Mouse (Mus musculus) kidney, adult 2 months (tissue): ENCODE measurements around the gene Mrpl28. TPM values are rescaled to one million over a fixed set of nuclear protein-coding genes. Genes with fewer than 3 reads are reported as not detected.

Experiments
- DNase-seq: peaks from one replicate; pipeline ENCODE4 v3.0.0; 2021
- H3K27ac ChIP-seq: fragments of 200-500 bp; 2 replicates; pipeline ENCODE4 v1.5.1; 2012; ENCODE audit warnings: low read depth, low read length, control low read depth, inconsistent platforms; ENCODE audit not compliant: insufficient read depth
- H3K27me3 ChIP-seq: fragments of 200-500 bp; replicated peaks from 2 replicates; pipeline ENCODE4 v1.6.1; 2012; ENCODE audit warnings: mild to moderate bottlenecking, moderate library complexity, low read length, inconsistent platforms; ENCODE audit not compliant: control insufficient read depth, insufficient read depth
- H3K36me3 ChIP-seq: fragments of 200-500 bp; 2 replicates; pipeline ENCODE4 v1.6.1; 2012; ENCODE audit warnings: mild to moderate bottlenecking, moderate library complexity, low read length, inconsistent platforms; ENCODE audit not compliant: control insufficient read depth, insufficient read depth
- H3K4me1 ChIP-seq: fragments of 200-500 bp; 2 replicates; pipeline ENCODE4 v1.6.1; 2011; ENCODE audit warnings: low read length; ENCODE audit not compliant: control insufficient read depth, insufficient read depth
- H3K4me3 ChIP-seq: fragments of 200-500 bp; 2 replicates; pipeline ENCODE4 v1.5.1; 2011; ENCODE audit warnings: mild to moderate bottlenecking, low read depth, low read length, control low read depth; ENCODE audit not compliant: insufficient read depth
- CTCF ChIP-seq: fragments of 200-500 bp; conservative IDR thresholded peaks from 2 replicates; pipeline ENCODE4 v1.5.1; 2011; ENCODE audit warnings: low read depth, mild to moderate bottlenecking, control low read depth, low read length, moderate library complexity, mixed read lengths; ENCODE audit not compliant: insufficient read depth, insufficient read length
- POLR2A ChIP-seq: fragments of 200-500 bp; IDR thresholded peaks from one replicate; pipeline ENCODE4 v1.6.1; 2011; ENCODE audit warnings: low read depth, low read length, control low read depth
- WGBS: fragments of 180-500 bp; shearing (Covaris S2); methylation state at CpG from one replicate; pipeline ENCODE4 v1.1.7; 2018; 5-methylcytosine and 5-hydroxymethylcytosine counted together
- polyA plus RNA-seq: library from polyadenylated mRNA; depleted of rRNA; stranded (reverse); fragments of >200 nt; gene quantifications from 2 replicates; pipeline ENCODE4 v1.2.3, GENCODE M21; 2012; rRNA removed

The Mrpl28 gene
- polyA plus RNA-seq: 130 and 137 TPM in 2 replicates

- under 1% methylated on average over 32 of the region's 32 CpGs for WGBS
- DNase-seq: peak; percentile 98
- H3K27ac ChIP-seq: no peak within 1 kb of the TSS
- peak; percentile 98 for TF ChIP-seq POLR2A
- no peak for TF ChIP-seq CTCF
- peak within 1 kb of the TSS; percentile 82 for H3K4me3 ChIP-seq
- H3K36me3 ChIP-seq: no peaks in the 10 kb centered on the region; the same call in 1 of the 2 replicates
- no peaks in the 10 kb centered on the region for H3K27me3 ChIP-seq
- H3K4me1 ChIP-seq: 0 out of 2 replicates have a peak, but pooled peaks cover 6% of the 10 kb centered on the region
Measured at GRCm38 (mm10) chr17:26123267-26123684, at the start of gene Mrpl28. TSS of gene Mrpl28 (plus strand) at chr17:26123500.

GRCm38 (mm10) chr17:26075246-26075645 is 48.1 kb upstream of the Mrpl28 start:
- Histone ChIP-seq H3K27me3 (no peaks in the 10 kb centered on the region), H3K27ac (no peak overlapping the region), H3K4me1 (no peaks in the 10 kb centered on the region), H3K36me3 (no peaks in the 10 kb centered on the region), H3K4me3 (no peak overlapping the region)
- 72% methylated on average over 3 of the region's 3 CpGs for WGBS
- no peak for TF ChIP-seq CTCF
- TF ChIP-seq POLR2A: no peak
- DNase-seq: no peak

- no peaks in the 10 kb centered on the region for H3K4me1 ChIP-seq
- TF ChIP-seq POLR2A (no peak), CTCF (no peak)
- 72% methylated on average over 2 of the region's 2 CpGs for WGBS
Measured at GRCm38 (mm10) chr17:26078851-26079250, 44.4 kb upstream of the Mrpl28 start.

GRCm38 (mm10) chr17:26080867-26081266 is 42.4 kb upstream of the Mrpl28 start:
- 28% methylated on average over 2 of the region's 2 CpGs for WGBS
- H3K36me3 ChIP-seq: no peaks in the 10 kb centered on the region
- H3K4me3 ChIP-seq: no peak overlapping the region
- TF ChIP-seq CTCF (no peak), POLR2A (no peak)
- H3K27ac ChIP-seq: no peak overlapping the region
- no peak for DNase-seq
- H3K4me1 ChIP-seq: no peaks in the 10 kb centered on the region
- H3K27me3 ChIP-seq: no peaks in the 10 kb centered on the region

More at GRCm38 (mm10) chr17:26078851-26079250, 44.4 kb upstream of the Mrpl28 start:
- Histone ChIP-seq H3K4me3 (no peak overlapping the region), H3K36me3 (no peaks in the 10 kb centered on the region), H3K27me3 (no peaks in the 10 kb centered on the region), H3K27ac (no peak overlapping the region)
- DNase-seq: no peak

- DNase-seq: no peak
- H3K27me3 ChIP-seq: no peaks in the 10 kb centered on the region
- 71% methylated on average over 9 of the region's 9 CpGs for WGBS
- H3K4me1 ChIP-seq: no peaks in the 10 kb centered on the region
- H3K4me3 ChIP-seq: no peak overlapping the region
- no peak overlapping the region for H3K27ac ChIP-seq
- H3K36me3 ChIP-seq: no peaks in the 10 kb centered on the region
- TF ChIP-seq CTCF (no peak), POLR2A (no peak)
Measured at GRCm38 (mm10) chr17:26087059-26087564, 36.2 kb upstream of the Mrpl28 start.

GRCm38 (mm10) chr17:26089905-26090632 is 33.2 kb upstream of the Mrpl28 start, which contains the start of gene Decr2:
TSS of gene Decr2 (minus strand) at chr17:26090337.
- H3K36me3 ChIP-seq: no peaks in the 10 kb centered on the region
- H3K4me1 ChIP-seq: no peaks in the 10 kb centered on the region
- TF ChIP-seq CTCF (peak; percentile 90), POLR2A (peak; percentile 37)
- under 1% methylated on average over 32 of the region's 32 CpGs for WGBS
- peak within 1 kb of the TSS; percentile 91 for H3K27ac ChIP-seq
- H3K27me3 ChIP-seq: no peaks in the 10 kb centered on the region
- peak; percentile 97 for DNase-seq
- H3K4me3 ChIP-seq: peak within 1 kb of the TSS; percentile 92

- WGBS: 71% methylated on average over 9 of the region's 9 CpGs
- Histone ChIP-seq H3K36me3 (no peaks in the 10 kb centered on the region), H3K4me3 (peak overlapping the region; percentile 58; the same call in 1 of the 2 replicates), H3K27me3 (no peaks in the 10 kb centered on the region), H3K27ac (no peak overlapping the region), H3K4me1 (no peaks in the 10 kb centered on the region; the same call in 1 of the 2 replicates)
- TF ChIP-seq POLR2A: no peak
- TF ChIP-seq CTCF: no peak
- DNase-seq: no peak
Measured at GRCm38 (mm10) chr17:26094531-26095110, 28.7 kb upstream of the Mrpl28 start.
